Mouse (Mus musculus) limb, embryonic 15.5 days (tissue): ENCODE results near the gene Lpxn. TPM values are rescaled to one million over a fixed set of nuclear protein-coding genes. Genes with fewer than 3 reads are reported as not detected.

Experiments used
- ATAC-seq: fragments of 200-750 bp; cut with Nextera tagmentation; 2 replicates; pipeline ENCODE4 v1.8.0; 2017; ENCODE audit warnings: low read depth, moderate TSS enrichment; ENCODE audit not compliant: insufficient number of reproducible peaks, low FRiP score, low TSS enrichment
- H3K27ac ChIP-seq: fragments of 300-500 bp; sonication (generic); 2 replicates; pipeline ENCODE4 v1.5.1; 2015; ENCODE audit warnings: moderate library complexity, mild to moderate bottlenecking, inconsistent platforms
- H3K27me3 ChIP-seq: fragments of 300-500 bp; sonication (generic); 2 replicates; pipeline ENCODE4 v1.6.1; 2015; ENCODE audit warnings: inconsistent platforms
- H3K36me3 ChIP-seq: fragments of 300-500 bp; sonication (generic); 2 replicates; pipeline ENCODE4 v1.6.1; 2015; ENCODE audit warnings: inconsistent platforms
- H3K4me1 ChIP-seq: fragments of 300-500 bp; sonication (generic); 2 replicates; pipeline ENCODE4 v1.6.1; 2015; ENCODE audit warnings: inconsistent platforms
- H3K4me2 ChIP-seq: fragments of 300-500 bp; sonication (generic); 2 replicates; pipeline ENCODE4 v1.6.1; 2015; ENCODE audit warnings: mild to moderate bottlenecking, inconsistent platforms
- H3K4me3 ChIP-seq: fragments of 300-500 bp; sonication (generic); 2 replicates; pipeline ENCODE4 v1.5.1; 2015; ENCODE audit warnings: mild to moderate bottlenecking, inconsistent platforms
- H3K9ac ChIP-seq: fragments of 300-500 bp; sonication (generic); 2 replicates; pipeline ENCODE4 v1.6.1; 2015; ENCODE audit warnings: inconsistent platforms
- H3K9me3 ChIP-seq: fragments of 300-500 bp; sonication (generic); 2 replicates; pipeline ENCODE4 v1.6.1; 2016; ENCODE audit warnings: inconsistent platforms
- WGBS: fragments of 180-500 bp; shearing (Covaris S2); methylation state at CpG from one replicate; pipeline ENCODE4 v1.1.7; 2015; 5-methylcytosine and 5-hydroxymethylcytosine counted together
- polyA plus RNA-seq: library from polyadenylated mRNA; unstranded; fragments of >200 nt; fragmentation: Nextera tagmentation; extraction: Ambion mirVana; gene quantifications from 2 replicates; pipeline ENCODE4 v1.2.1, GENCODE M21; 2015

Lpxn gene
- polyA plus RNA-seq, result 6.0 and 6.3 TPM in 2 replicates

DNA sequence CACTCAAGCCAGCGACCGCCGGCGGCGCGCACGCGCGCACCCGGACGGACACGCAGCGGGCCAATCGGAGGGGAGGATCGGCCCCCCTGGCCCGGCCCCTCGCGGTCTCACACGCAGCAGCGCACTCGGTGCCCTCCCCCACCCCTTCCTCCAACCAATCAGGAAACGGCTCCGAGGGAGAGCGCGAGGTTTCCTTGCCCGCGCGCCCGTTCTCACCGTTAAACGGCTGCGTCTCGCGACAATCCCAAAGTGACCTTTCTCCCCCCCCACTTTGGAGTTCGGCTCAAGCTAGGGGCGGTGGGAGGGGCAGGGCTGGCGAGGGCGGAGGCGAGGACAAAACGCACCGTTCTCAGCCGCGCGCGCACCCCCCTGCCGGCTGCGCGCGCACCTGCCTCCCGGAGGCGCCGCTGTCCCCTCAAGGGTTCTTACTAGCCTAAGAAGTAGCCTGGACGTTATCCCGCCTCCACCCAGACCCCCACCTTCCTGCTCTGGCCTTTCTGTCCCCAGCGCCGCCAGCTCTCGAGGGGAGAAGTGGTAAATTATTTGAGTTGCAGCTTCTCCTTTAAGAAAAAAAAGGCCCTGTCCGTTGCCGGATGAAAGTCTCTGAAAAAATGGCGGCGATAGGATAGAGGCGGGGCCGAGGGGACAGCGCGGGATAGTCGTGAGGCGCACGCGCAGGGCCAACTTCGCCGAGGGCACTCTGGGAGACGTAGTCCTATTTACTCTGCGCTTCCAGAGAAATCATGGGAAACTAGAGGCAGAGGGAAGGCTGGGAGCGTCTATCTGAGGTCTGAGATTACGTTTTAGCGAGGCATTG is at the start of gene Lpxn, which contains the start of gene Zfp91:
Lpxn (plus strand) TSS at position 683 of the 817 bp plus-strand sequence.
Zfp91 (minus strand) TSS at position 616 of the 817 bp plus-strand sequence.
- no peaks in the 10 kb centered on the region for H3K9me3 ChIP-seq
- H3K27ac ChIP-seq, result peak within 1 kb of the TSS; percentile 100
- no peaks in the 10 kb centered on the region for H3K36me3 ChIP-seq
- no peaks in the 10 kb centered on the region for H3K27me3 ChIP-seq
- peaks cover 2% of the 10 kb centered on the region; the same call in 1 of the 2 replicates for H3K4me1 ChIP-seq
- peak within 1 kb of the TSS; percentile 99 for H3K4me3 ChIP-seq
- under 1% methylated on average over 61 of the region's 76 CpGs for WGBS
- peak; percentile 95 for ATAC-seq
- H3K4me2 ChIP-seq, result peak within 1 kb of the TSS; percentile 70
- H3K9ac ChIP-seq, result peak within 1 kb of the TSS; percentile 97

DNA sequence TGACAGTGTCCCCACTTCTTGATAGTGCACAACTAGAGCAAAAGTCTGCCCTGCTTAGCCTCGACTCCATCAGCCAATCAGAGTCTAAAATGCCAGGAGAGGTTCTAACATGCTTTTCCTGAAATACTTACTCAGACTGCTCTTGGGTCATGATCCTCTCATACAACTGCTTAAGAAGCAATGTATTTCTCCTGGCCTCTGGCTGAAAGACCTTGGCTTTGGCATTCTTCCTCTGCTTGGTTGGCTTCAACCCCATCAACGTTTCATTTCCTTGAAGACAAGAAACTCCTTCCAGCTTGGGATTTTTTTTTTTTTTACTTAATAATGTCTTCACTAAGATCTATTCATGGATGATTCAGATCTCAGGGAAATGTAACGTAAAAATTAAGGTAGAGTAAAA is 39.7 kb upstream of the Lpxn start:
- WGBS, result 78% methylated on average over 3 of the region's 3 CpGs
- no peaks in the 10 kb centered on the region for H3K9me3 ChIP-seq

DNA sequence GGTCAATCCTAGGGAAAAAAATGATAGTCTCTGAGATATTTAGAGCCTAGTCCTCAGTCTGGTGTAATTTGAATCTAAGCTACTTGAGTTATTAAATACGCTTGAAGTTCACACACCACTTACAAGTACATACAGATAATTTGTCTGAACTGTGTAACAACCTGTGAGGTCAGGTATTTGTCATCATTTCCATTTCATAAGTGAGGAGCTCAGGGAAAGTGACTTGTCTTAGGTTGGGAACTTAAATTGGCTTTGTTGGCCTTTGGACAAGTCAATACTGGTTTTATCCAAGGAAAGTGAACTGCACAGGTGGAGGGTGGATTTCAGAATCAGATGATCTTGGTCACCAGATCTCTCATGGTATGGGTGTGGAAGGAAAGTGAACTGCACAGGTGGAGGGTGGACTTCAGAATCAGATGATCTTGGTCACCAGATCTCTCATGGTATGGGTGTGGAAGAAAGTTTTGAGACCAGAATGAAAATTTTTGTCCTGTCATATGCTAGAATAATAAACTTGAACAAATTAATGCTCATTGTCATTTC is 37.0 kb upstream of the Lpxn start:
- no peaks in the 10 kb centered on the region for H3K9me3 ChIP-seq
- WGBS, result 79% methylated on average over 1 of the region's 1 CpGs
- no peak for ATAC-seq

More for the DNA sequence above, 39.7 kb upstream of the Lpxn start:
- H3K27ac ChIP-seq, result no peak overlapping the region
- H3K9ac ChIP-seq, result no peak overlapping the region
- no peak overlapping the region for H3K4me2 ChIP-seq
- H3K4me3 ChIP-seq, result no peak overlapping the region
- no peaks in the 10 kb centered on the region for H3K36me3 ChIP-seq
- H3K27me3 ChIP-seq, result no peaks in the 10 kb centered on the region
- ATAC-seq, result no peak
- no peaks in the 10 kb centered on the region for H3K4me1 ChIP-seq

DNA sequence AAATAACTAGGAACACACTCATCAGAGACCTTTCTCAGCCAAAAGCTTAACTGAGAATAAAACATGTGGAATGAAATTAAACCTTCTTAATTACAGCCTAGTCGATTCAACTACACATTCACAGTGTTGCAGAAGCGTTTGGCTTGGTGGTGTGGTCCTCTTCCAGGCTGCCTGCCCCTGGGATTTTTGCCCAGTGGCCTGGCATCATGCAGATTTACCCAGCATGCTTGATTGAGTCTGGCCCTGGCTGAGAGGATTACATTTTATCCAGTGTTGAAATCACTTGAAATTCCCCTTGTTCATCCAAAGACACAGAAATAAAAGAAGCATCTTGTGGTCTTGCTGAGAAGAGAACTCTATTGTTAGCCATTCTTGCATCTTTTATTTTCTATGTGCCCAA is 36.3 kb upstream of the Lpxn start:
- Histone ChIP-seq H3K9ac (no peak overlapping the region), H3K4me2 (no peak overlapping the region), H3K4me1 (no peaks in the 10 kb centered on the region), H3K27ac (no peak overlapping the region), H3K27me3 (no peaks in the 10 kb centered on the region), H3K4me3 (no peak overlapping the region), H3K9me3 (no peaks in the 10 kb centered on the region), H3K36me3 (peaks cover 25% of the 10 kb centered on the region)
- no peak for ATAC-seq
- 60% methylated on average over 2 of the region's 2 CpGs for WGBS

More for the DNA sequence above, 37.0 kb upstream of the Lpxn start:
- Histone ChIP-seq H3K4me1 (no peaks in the 10 kb centered on the region), H3K9ac (no peak overlapping the region), H3K27ac (no peak overlapping the region), H3K4me2 (no peak overlapping the region), H3K27me3 (no peaks in the 10 kb centered on the region), H3K36me3 (peaks cover 20% of the 10 kb centered on the region), H3K4me3 (no peak overlapping the region)

DNA sequence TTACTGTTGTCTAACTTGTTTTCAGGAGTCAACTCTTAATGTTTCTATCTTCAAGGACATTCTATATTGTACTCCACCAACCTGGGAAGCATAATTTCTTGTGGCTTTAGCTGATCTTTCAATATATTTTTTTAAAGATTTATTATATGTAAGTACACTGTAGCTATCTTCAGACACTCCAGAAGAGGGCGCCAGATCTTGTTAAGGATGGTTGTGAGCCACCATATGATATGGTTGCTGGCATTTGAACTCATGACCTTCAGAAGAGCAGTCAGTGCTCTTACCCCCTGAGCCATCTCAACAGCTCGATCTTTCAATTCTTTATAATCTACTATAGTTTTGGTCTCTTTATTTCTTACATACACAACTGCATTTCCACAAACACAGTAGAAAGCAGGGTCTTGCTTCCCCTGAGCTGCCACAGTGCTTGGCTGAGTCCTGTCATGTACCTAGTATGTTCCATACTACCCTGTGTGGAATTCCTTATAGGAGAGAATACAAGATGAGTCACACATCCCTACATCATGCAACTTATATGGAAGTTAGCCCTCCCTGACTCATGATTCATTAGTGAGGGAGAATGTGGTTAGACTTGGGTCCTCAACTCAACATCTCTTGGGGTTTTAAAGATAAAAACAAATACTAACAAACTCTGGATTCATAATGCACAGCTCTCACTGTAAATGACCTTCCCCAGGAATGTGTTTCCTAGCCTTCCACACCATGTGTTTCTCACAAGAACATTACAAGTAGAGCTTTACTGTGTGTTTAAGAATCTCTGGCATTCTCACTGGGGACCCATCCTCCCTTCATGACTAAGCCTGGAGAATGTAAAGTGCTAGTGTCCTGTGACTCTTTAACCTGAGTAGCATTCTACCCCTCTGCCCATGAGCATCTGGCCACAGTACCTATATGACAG is 33.5 kb upstream of the Lpxn start:
- no peak overlapping the region for H3K4me3 ChIP-seq
- no peaks in the 10 kb centered on the region for H3K27me3 ChIP-seq
- ATAC-seq, result no peak
- no peaks in the 10 kb centered on the region for H3K4me1 ChIP-seq
- peaks cover 33% of the 10 kb centered on the region for H3K36me3 ChIP-seq
- no peak overlapping the region for H3K27ac ChIP-seq
- no peak overlapping the region for H3K9ac ChIP-seq
- no peaks in the 10 kb centered on the region for H3K9me3 ChIP-seq
- H3K4me2 ChIP-seq, result no peak overlapping the region
- WGBS, result 59% methylated on average over 2 of the region's 2 CpGs

DNA sequence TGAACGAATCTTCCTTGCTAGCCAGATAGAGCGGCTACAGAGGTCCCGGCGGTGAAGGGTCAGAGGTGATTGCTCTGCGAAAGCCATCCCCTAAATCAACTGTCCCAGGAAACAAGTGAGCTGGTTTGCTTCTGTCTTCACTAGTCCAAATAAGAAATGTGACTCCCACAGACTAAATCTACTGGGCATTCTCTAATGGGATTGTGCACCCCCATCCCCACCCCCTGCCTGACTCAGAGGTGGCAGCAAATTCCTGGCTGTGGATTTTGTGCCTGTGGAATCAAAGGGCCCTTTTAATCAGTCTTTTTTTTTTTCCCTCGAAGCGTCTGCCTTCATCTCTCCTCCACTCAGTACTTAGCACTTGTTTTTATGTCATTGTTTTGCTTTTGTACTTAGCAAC is 30.7 kb upstream of the Lpxn start, which contains the start of gene Cntf:
Cntf (minus strand) TSS at position 325 of the 400 bp plus-strand sequence.
- Histone ChIP-seq H3K4me2 (no peak within 1 kb of the TSS), H3K9ac (no peak within 1 kb of the TSS), H3K36me3 (peaks cover 58% of the 10 kb centered on the region), H3K27ac (no peak within 1 kb of the TSS), H3K27me3 (no peaks in the 10 kb centered on the region), H3K9me3 (no peaks in the 10 kb centered on the region), H3K4me3 (no peak within 1 kb of the TSS), H3K4me1 (no peaks in the 10 kb centered on the region)
- ATAC-seq, result no peak
- WGBS, result 68% methylated on average over 7 of the region's 7 CpGs

DNA sequence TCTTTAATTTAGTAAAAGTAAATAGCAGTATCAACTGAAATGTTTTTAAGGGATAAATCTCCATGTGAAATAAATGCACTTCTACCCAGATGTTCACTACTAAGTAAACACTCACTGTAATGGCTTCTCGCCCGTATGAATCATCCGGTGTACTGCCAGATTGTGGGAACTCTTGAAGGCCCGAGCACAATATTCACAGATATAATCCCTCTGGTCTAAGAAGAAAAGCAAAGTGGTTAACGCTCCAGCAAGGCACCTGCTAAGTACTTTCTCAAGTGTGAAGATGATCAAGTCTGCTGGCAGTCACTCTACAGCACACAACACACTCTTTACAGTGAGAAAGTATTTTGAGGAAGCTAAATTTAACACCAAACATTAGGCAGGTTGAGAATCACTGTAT is 25.1 kb upstream of the Lpxn start:
- peaks cover 48% of the 10 kb centered on the region for H3K36me3 ChIP-seq
- H3K4me1 ChIP-seq, result no peaks in the 10 kb centered on the region
- H3K27me3 ChIP-seq, result no peaks in the 10 kb centered on the region
- 85% methylated on average over 5 of the region's 5 CpGs for WGBS
- H3K4me3 ChIP-seq, result no peak overlapping the region
- H3K9ac ChIP-seq, result no peak overlapping the region
- H3K9me3 ChIP-seq, result no peaks in the 10 kb centered on the region
- ATAC-seq, result no peak
- H3K27ac ChIP-seq, result no peak overlapping the region
- H3K4me2 ChIP-seq, result no peak overlapping the region

DNA sequence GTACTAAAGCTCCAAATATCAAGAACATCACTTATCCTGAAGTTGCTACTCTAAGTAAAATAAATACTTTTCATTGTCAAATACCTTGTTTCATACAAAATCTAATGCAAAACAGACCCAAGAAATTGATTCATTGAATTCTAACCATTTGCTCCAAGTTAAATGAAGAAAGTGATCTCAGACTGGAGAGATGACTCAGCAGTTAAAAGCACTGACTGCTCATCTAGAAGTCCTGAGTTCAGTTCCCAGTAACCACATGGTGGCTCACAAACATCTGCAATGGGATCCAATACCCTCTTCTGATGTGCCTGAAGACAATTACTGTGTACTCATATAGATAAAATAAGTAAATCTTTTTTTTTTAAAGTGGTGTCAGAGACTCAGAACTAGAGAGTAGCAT is 15.6 kb upstream of the Lpxn start:
- H3K36me3 ChIP-seq, result peaks cover 17% of the 10 kb centered on the region
- no peaks in the 10 kb centered on the region for H3K9me3 ChIP-seq
- no peaks in the 10 kb centered on the region for H3K4me1 ChIP-seq
- no peak overlapping the region for H3K4me2 ChIP-seq
- no peak overlapping the region for H3K4me3 ChIP-seq
- no peaks in the 10 kb centered on the region for H3K27me3 ChIP-seq
- ATAC-seq, result no peak
- no peak overlapping the region for H3K27ac ChIP-seq
- H3K9ac ChIP-seq, result no peak overlapping the region

DNA sequence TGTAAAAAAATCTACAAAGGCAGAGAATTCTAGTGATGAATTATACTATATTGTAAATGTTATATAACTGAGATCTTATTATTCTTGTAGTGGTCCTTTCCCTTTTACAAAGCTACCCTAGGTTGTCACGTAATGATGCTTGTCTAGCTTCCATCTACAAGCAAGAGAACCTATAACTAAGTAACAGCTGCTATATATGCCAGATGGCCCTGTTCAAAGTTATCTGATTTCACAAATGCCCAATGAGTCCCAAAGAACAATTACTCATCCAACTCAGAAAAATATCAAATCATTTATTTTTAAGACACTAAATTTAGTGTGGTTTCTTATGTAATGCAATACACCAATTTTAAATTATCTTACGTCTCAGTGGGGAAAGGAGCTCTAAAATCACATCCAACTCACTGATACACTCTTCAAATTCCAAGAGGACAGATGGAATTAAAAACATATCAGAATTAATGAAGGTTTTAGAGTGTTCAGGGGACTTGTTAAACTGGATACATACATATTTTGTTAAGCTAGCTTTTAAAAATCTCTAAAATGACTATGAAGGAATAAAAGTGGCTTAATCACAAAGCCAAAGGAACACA is 9.1 kb upstream of the Lpxn start:
- no peak overlapping the region for H3K27ac ChIP-seq
- H3K4me2 ChIP-seq, result no peak overlapping the region
- 60% methylated on average over 2 of the region's 2 CpGs for WGBS
- ATAC-seq, result no peak
- H3K27me3 ChIP-seq, result no peaks in the 10 kb centered on the region
- H3K9me3 ChIP-seq, result no peaks in the 10 kb centered on the region
- no peaks in the 10 kb centered on the region; the same call in 1 of the 2 replicates for H3K4me1 ChIP-seq
- no peaks in the 10 kb centered on the region for H3K36me3 ChIP-seq
- H3K9ac ChIP-seq, result no peak overlapping the region
- no peak overlapping the region for H3K4me3 ChIP-seq

DNA sequence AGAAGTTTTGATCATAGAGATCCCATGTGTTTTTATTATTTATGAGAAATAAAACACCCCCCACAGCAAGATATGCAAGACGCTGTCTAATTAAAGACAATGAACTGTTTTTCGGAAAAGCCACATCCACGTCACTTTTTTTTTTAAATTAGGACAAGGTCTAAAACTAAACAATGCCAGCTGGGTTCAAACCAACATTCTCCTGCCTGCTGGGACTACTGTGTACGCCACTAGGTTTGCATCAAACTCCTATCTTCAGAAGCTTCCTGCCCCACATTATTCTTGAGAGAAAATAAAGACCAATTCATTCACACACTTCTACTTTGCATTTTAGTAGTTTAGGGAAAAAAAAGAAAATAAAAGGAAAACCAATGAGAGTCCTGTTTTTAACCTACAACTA is 8.3 kb upstream of the Lpxn start:
- Histone ChIP-seq H3K27me3 (no peaks in the 10 kb centered on the region), H3K27ac (no peak overlapping the region), H3K4me3 (no peak overlapping the region), H3K9me3 (no peaks in the 10 kb centered on the region), H3K4me2 (no peak overlapping the region), H3K36me3 (no peaks in the 10 kb centered on the region), H3K4me1 (no peaks in the 10 kb centered on the region; the same call in 1 of the 2 replicates), H3K9ac (no peak overlapping the region)
- no peak for ATAC-seq
- WGBS, result 35% methylated on average over 4 of the region's 4 CpGs

DNA sequence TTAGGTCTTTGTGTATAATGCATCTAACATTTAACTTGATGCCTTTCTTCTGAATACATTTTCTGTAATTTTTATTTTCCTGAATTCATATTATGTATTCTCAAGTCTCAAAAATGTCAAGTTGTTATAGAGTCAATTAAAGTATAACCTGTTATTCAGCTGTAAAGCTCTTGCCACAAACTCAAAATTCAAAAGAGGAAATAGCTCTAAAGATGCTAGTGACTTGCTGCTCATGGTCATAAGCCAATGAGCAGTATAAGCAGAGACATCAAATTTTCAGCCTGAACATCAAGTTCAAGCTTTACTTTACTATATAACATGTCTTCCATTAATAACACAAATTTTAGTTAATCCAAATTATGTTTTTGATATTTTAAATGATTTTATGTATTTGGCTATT is 3.6 kb upstream of the Lpxn start:
- Histone ChIP-seq H3K27me3 (no peaks in the 10 kb centered on the region), H3K36me3 (no peaks in the 10 kb centered on the region), H3K4me2 (no peak overlapping the region), H3K9ac (no peak overlapping the region), H3K9me3 (no peaks in the 10 kb centered on the region), H3K4me1 (peaks cover 2% of the 10 kb centered on the region; the same call in 1 of the 2 replicates), H3K27ac (no peak overlapping the region), H3K4me3 (no peak overlapping the region)
- no peak for ATAC-seq
